Mouse (Mus musculus) cerebellum, adult (tissue): ENCODE measurements at regions not wholly inside any gene's neighbourhood (a gene's known extent, or its start where the extent isn't known, plus 50 kb on each side); places are given as distances from the start of the nearest gene placed in this dataset.

ENCODE experiments used
- ATAC-seq: cut with Nextera tagmentation; 2 replicates; pipeline ENCODE4 v1.9.2; 2017; ENCODE audit warnings: mild to moderate bottlenecking, moderate library complexity, mixed read lengths; ENCODE audit not compliant: insufficient number of reproducible peaks, low FRiP score, low TSS enrichment

DNA sequence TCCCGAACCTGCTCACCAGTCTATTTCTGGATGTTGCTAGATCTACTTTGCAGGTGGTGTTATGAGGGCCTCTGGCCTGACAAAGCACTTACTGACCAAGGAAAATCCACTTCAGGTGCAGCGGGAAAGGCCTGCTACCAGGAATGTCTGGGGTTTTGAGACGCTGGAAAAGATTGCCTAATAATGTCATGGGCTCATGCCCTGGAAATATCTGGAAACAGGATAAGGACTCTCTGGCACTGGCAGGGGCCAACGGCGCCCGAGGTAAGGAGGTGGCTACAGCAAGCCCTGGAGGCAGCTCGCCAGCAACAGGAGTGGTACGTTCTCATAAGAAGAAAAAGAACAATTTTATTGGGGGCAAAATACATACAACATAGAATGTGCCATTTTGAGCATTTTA, 94.7 kb downstream of the Zfp36l1 start:
- no peak for ATAC-seq

DNA sequence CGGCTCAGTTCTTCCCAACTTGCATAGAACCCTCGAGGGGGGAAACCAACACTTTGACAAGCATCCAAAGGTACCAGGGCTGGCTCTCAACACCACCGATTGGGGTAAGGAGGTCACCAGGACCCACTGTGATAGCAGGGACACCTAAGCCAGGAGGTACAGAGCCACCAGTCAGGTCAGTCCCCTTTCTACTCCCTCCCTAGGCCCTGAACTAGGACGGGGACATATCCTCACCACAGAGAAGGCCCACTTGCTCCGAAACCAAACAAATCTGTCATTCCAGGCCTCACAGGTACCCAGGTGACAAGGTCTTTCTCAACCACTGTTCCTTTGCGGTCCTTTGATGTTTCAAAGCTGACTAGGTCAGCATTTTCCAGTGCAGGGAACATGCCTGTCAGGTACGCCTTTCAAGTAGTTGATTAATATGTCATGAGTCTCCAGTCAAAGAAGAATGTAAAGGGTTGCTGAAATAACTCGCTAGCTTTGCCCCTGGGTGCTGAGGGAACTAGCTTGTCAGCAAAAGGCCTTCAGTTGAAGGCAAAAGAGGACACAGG, 95.4 kb downstream of the Zfp36l1 start:
- ATAC-seq, result no peak

- ATAC-seq, result no peak
These were observed 96.9 kb downstream of the Zfp36l1 start for GRCm38 (mm10) chr12:80015938-80016337.

DNA sequence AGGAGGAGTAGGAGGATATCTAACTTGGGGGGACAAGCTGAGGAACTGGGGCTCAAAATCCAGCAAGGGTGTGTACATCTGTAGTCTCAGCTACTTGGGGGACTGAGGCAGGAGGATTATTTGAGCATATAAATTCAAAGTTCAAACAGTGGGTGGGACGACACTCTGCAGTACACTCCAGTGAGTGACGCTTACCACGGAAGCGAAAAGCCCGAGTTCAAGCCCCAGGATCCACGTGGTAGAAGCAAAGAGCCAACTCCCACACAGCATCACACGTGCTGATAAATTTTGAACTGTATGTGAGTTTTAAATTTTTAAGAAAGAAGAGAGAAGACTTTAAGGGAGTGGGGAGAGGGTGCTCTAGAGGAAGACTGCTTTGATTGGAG, 98.2 kb downstream of the Zfp36l1 start:
- ATAC-seq, result no peak

DNA sequence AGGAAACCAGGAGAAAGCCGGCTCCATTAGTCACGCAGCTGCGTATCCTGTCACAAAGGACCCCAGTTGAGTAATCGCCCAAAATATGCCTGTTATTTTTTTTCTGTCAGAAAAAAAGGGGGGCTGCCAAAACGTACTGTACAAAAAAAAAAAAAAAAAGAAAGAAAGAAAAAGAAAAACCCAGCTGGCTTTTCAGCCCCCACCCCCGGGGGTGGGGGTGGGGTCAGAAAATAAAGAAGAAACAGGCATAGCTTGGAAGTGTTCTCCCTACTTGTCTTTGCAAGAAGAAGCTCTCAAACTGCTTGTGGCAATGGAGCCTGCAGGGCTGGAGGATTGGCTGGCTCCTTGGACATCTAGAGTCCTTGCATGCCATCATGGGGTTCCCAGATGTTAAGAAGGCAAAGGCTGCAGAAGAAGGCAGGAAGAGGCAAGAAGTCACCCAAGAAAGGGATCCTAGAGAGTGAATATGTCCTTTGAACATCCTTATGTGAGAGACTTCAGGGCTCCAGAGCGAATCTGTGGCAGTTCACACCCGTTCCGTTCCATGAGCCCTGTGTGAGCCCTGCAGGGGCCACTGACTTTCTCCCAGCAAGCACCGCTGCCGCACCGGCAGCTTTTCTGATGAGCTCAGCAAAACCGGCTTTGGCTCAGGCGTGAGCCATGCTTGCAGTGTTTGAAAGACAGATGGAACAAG, 98.8 kb downstream of the Zfp36l1 start:
- ATAC-seq, result no peak

DNA sequence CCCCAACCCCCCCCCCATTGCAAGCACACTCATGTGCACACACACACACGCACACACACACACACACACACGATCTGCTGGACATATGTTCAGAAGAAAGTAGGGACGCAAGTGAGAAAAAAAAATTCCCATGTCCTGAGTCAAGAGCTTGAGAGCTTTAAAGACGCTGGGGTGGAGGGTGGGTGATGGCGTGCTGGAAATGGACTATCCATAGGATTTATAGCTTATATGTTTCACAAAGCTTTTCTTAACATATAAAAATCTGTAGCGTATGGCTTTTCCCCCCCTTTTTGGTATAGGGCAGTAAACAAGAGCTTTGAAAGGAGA, 99.3 kb downstream of the Zfp36l1 start:
- ATAC-seq, result no peak

DNA sequence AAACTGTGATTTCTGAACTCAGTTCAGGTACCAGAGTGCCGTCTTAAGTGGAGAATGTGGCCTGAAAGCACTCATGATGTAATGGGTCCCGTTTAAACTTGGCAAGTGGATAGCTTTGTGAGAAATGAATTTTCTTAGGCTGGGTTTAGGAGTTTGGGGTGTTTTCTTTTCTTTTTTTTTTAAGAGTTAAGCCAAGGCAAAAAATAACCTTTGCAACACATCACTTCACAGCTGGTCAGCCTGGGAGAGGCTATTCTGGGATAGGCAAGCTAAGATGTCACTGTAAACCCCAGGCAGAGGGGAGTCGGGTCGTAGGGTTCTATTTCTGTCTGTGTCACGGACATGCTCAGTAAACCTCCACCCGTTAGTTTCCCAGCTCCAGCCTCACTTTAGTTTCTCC, 100.9 kb downstream of the Zfp36l1 start:
- no peak for ATAC-seq

DNA sequence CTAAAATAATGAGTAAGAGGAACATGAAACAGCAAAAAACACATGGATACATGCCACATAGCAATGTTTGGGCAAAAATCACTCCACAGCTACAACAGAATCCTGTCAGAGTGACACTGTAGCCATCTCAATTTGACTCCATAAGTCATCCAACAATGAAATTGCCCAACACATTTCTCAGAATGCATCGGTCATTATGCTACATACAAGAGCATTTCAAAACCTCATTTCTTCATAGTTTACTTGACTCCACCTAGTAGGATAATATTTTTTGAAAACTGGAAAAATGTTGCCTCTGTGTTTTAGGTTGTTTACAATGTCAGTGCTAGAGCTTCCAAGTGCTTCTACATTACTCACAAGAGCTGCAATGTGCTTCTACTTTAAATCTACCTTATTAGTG, 101.9 kb downstream of the Zfp36l1 start:
- no peak for ATAC-seq

DNA sequence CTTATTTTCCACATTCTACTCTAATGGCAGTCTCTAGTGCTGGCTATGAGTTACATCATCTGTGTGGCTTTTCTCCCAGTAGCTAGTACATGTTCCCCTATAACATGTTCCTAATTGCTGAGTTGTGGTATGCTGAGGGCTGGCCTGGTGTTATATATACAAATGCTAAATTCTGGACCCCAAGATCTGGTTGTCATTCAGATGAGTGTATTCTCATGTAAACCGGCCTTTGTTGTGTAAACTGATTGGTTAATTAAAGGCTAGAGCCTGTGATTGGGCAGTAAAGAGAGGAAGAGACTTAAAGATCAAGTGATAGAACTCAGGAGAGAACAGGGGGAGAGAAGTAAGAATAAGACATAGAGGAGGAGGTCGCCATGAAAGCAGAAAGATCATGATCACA, 102.6 kb downstream of the Zfp36l1 start:
- no peak for ATAC-seq

GRCm38 (mm10) chr12:80007849-80008248, 105.0 kb downstream of the Zfp36l1 start:
- no peak for ATAC-seq

- ATAC-seq, result no peak
These were observed 107.4 kb downstream of the Zfp36l1 start for GRCm38 (mm10) chr12:80005227-80005919.

GRCm38 (mm10) chr12:80004575-80004974, 108.2 kb downstream of the Zfp36l1 start:
- ATAC-seq, result no peak

DNA sequence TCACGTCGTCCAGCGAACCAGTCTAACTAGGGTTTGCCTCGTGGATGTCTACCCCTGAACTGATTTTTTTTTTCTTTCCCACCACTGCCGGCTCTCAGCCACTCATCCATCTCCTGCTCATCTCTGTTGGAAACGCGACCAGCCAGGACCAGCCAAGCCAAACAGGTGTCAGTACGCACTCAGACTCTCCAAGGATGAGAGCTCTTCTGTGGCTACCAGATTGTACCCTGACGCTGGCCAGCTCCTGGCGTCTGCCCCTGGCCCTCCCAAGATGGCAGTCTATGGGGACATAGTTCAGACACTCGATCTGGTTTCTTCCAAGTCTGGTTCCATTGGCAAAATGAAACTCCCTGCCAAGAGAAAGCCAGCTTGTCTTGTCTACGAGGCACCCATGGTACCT, 109.3 kb downstream of the Zfp36l1 start:
- ATAC-seq, result no peak

DNA sequence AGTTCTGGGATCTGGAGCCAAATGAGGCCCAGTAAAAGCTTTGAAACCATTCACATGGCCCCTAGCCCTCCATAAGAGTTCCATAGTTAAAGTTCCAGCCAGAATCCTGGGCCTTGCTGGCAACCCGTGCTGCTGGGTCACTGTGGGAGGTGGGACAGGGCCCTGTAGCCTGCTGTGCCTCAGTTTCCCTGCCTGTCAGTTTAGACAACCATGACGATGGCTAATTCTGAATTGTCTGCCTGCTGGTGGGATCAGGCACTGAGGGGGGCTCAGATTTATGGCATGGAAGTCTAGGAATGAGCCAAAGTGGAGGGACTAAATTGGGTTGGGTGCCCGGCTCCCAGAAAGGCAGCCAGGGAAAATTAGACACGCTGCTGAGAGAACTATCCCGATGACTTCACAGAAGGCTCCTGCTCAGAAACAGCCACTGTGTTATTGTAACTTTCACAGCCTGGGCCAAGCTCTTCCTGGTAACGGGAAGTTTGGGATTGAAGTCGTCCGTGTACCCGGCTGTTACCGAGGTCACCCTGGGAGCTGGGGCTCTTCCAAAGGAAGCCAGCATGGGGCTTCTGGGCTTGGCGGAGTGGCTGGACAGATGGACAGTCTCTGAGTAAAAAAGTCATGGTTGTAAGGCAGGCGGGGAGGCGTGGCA, 110.2 kb downstream of the Zfp36l1 start:
- no peak for ATAC-seq

GRCm38 (mm10) chr12:80001794-80002193, 111.0 kb downstream of the Zfp36l1 start:
- ATAC-seq, result no peak

GRCm38 (mm10) chr12:79999868-80000370, 112.9 kb downstream of the Zfp36l1 start:
- ATAC-seq, result no peak

GRCm38 (mm10) chr12:79998788-79999187, 114.0 kb downstream of the Zfp36l1 start:
- no peak for ATAC-seq

DNA sequence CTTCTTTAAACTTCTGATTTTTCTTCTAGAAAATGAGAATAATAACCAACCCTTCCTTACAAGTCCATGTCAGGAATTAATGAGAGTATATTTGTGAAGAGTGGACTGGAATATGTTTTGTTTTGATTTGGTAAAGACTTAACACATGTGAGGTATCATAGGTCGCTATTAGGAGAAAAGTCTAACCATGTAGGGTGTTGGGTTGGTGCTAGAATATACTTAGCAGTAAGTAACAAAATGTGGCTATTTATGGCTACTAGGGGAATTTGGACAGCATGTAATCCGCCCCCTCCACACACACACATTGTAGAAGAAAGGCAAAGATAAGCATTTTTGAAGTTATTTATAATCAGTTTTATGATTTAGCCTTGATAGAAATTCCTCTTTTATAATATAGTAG, 114.5 kb downstream of the Zfp36l1 start:
- no peak for ATAC-seq

DNA sequence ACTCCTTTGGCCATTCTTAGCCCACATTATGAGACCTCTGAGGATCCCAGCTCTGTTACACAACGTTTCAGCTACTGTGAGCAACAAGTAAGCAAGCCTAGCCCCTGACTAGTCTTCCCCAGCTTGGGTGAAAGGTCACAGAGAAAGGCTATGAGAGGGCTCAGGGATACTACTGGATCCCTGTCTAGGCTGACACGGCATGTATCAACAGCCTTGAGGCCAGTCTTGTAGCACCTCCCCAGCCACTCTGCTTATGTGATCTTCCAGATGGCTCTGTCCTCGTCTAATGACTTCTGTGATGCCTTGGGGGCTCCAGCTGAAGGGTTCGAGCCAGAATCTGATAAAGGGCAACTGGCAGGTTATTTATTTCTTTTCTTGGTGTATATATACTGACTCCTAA, 115.6 kb downstream of the Zfp36l1 start:
- ATAC-seq, result no peak

DNA sequence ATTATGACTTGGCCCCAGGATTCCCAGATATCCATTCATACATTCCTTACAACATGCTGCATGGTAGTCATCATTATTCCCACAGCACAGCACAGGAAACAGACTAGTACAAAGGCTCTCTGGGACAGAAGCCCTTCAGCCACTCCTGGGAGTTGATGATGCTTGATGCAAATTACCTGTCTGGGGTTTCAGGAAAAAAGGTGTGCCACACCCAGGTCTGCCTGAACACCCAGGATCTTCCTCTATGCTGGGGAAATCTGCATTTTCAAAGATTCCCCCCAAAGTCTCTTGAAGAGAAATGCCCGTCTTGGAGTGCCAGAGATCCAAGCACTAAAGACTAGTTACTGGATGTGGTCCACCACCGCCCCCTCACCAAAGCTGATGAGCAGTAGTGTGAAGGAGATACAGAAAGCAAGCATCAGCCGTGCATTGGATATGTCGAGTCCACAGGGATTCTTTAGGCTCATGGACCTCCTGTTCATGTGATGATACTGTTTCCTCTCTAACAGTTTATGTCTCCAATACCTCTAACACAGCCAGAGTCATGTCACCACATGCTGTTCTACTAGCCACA, 117.2 kb downstream of the Zfp36l1 start:
- ATAC-seq, result no peak
